Mouse (Mus musculus) hindlimb bud, embryonic 11.5 days (tissue): ENCODE results near the gene Tsr2.

Source experiments
- DNase-seq: peaks from one replicate; pipeline ENCODE4 v3.0.0-alpha.2; 2012; ENCODE audit warnings: low read depth, low spot score; ENCODE audit errors: extremely low spot score

Gene Tsr2

DNA sequence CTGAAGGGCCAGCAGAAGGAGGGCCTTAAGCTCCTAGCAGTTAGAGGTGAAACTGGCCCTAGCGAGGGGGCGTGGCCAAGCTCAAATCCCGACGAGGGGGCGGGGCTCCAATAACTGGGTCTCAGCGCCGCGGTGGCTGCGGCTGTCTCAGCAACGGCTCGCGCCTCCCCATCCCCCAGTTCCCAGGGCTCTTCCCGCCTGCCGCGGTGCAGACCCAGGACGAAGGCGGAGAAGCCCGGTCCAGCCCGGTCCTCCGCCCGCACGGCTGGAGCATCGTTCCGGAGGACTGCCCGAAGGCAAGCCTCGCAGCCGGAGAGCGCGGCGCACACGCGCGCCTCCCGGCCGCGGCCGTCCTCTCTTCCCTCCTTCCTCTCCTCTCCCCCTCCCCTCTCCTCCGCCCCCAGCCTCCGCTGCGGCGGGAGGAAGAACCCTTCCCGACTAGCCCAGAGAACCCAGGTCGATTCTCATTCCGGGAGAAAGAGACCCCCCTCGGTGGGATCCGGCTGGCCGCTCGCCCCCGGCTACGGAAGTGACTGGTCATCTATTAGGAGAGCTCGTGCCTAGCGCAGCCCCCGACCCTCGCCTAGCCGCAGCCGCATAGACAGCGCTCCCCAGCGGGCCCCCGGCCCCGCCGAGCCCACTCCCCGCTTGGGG is 49.4 kb downstream of the Tsr2 start:
- no peak for DNase-seq

- DNase-seq = no peak
Measured at GRCm38 (mm10) chrX:151046321-151046720, 50.0 kb downstream of the Tsr2 start.

DNA sequence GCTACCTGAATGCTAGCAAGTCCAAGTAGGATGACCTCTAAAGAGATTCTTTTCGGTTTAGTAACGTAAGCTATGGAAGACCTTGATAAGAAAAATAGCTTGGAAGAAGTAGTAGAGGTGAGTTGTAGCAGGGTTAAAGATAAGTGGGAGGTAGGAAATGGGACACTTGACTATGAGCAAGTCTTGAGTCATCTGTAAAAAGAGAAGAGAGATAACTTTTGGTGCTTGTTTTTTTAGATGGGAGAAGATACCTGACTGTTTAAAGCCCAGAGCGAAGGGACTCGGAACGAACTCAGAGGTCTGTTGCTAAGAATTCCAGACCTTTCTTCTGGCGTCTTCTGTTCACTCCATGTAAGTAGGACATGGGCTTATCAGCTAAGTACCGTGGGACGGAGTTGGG is 50.5 kb downstream of the Tsr2 start, which contains the start of gene Fgd1:
Fgd1 (plus strand) TSS at position 301 of the 400 bp plus-strand sequence.
- no peak for DNase-seq

GRCm38 (mm10) chrX:151041223-151041622 is 55.1 kb downstream of the Tsr2 start:
- no peak for DNase-seq
